Mouse (Mus musculus) kidney, postnatal 0 days (tissue): ENCODE measurements around the gene Srgn. TPM values are rescaled to one million over a fixed set of nuclear protein-coding genes. Genes with fewer than 3 reads are reported as not detected.
"Not testable (repeated sequence)": the region's sequence is repeated elsewhere in the genome, so short reads cannot be mapped to it uniquely, and the experiment has no call there.

Experiments used
- ATAC-seq: fragments of 200-750 bp; cut with Nextera tagmentation; replicated peaks from 2 replicates; pipeline ENCODE4 v1.8.0; 2017; ENCODE audit warnings: low read depth, moderate number of reproducible peaks, moderate TSS enrichment, moderate library complexity; ENCODE audit not compliant: low FRiP score
- DNase-seq: peaks from one replicate; pipeline ENCODE4 v3.0.0-alpha.2; 2016; ENCODE audit warnings: low spot score
- H3K27ac ChIP-seq: fragments of 300-500 bp; sonication (generic); 2 replicates; pipeline ENCODE4 v1.5.1; 2014; ENCODE audit warnings: mild to moderate bottlenecking
- H3K27me3 ChIP-seq: fragments of 300-500 bp; sonication (generic); 2 replicates; pipeline ENCODE4 v1.6.1; 2014; ENCODE audit warnings: low read length, mixed read lengths; ENCODE audit not compliant: insufficient read depth
- H3K36me3 ChIP-seq: fragments of 300-500 bp; sonication (generic); 2 replicates; pipeline ENCODE4 v1.6.1; 2014; ENCODE audit warnings: low read length, mixed read lengths; ENCODE audit not compliant: insufficient read depth
- H3K4me1 ChIP-seq: fragments of 300-500 bp; sonication (generic); replicated peaks from 2 replicates; pipeline ENCODE4 v1.6.1; 2014; ENCODE audit warnings: antibody characterized with exemption, low read length, mixed read lengths; ENCODE audit not compliant: insufficient read depth
- H3K4me2 ChIP-seq: fragments of 300-500 bp; sonication (generic); 2 replicates; pipeline ENCODE4 v1.6.1; 2014; ENCODE audit warnings: mild to moderate bottlenecking, low read length, moderate library complexity, mixed read lengths
- H3K4me3 ChIP-seq: fragments of 300-500 bp; sonication (generic); replicated peaks from 2 replicates; pipeline ENCODE4 v1.5.1; 2014; ENCODE audit warnings: low read depth, low read length
- H3K9ac ChIP-seq: fragments of 300-500 bp; sonication (generic); 2 replicates; pipeline ENCODE4 v1.6.1; 2014; ENCODE audit warnings: low read depth, low read length
- H3K9me3 ChIP-seq: fragments of 300-500 bp; sonication (generic); replicated peaks from 2 replicates; pipeline ENCODE4 v1.6.1; 2016; ENCODE audit warnings: low read length, inconsistent platforms, mixed read lengths
- CTCF ChIP-seq: IDR thresholded peaks from 2 replicates; pipeline ENCODE4 v1.5.1; 2016; ENCODE audit warnings: antibody characterized with exemption, low read depth, mild to moderate bottlenecking, moderate library complexity
- WGBS: fragments of 180-500 bp; shearing (Covaris S2); extraction: QIAGEN DNeasy Blood & Tissue Kit; methylation state at CpG from one replicate; pipeline ENCODE4 v1.1.7; 2014; 5-methylcytosine and 5-hydroxymethylcytosine counted together
- polyA plus RNA-seq: library from polyadenylated mRNA; unstranded; fragments of >200 nt; fragmentation: Nextera tagmentation; extraction: Ambion mirVana; gene quantifications from 2 replicates; pipeline ENCODE4 v1.2.1, GENCODE M21; 2015

Gene Srgn
- polyA plus RNA-seq, 1 experiment from 2014 or later: 45.1 TPM

GRCm38 (mm10) chr10:62505224-62505983 is 21.8 kb downstream of the Srgn start:
- H3K27ac ChIP-seq: no peak overlapping the region
- H3K4me1 ChIP-seq: no peaks in the 10 kb centered on the region
- no peaks in the 10 kb centered on the region for H3K9me3 ChIP-seq
- DNase-seq: no peak
- no peak for TF ChIP-seq CTCF
- H3K4me3 ChIP-seq: no peak overlapping the region
- ATAC-seq: no peak
- WGBS: 84% methylated on average over 9 of the region's 9 CpGs
- H3K9ac ChIP-seq: no peak overlapping the region
- H3K36me3 ChIP-seq: no peaks in the 10 kb centered on the region
- H3K4me2 ChIP-seq: no peak overlapping the region; the same call in 1 of the 2 replicates
- no peaks in the 10 kb centered on the region for H3K27me3 ChIP-seq

- Histone ChIP-seq H3K4me2 (no peak overlapping the region), H3K9ac (no peak overlapping the region), H3K27ac (no peak overlapping the region), H3K36me3 (no peaks in the 10 kb centered on the region), H3K9me3 (no peaks in the 10 kb centered on the region), H3K4me1 (no peaks in the 10 kb centered on the region), H3K4me3 (no peak overlapping the region), H3K27me3 (no peaks in the 10 kb centered on the region)
- no peak for TF ChIP-seq CTCF
- DNase-seq (no peak), ATAC-seq (no peak)
- 60% methylated on average over 12 of the region's 12 CpGs for WGBS
Observed at GRCm38 (mm10) chr10:62503836-62504628, 23.2 kb downstream of the Srgn start.

GRCm38 (mm10) chr10:62503353-62503752 is 23.9 kb downstream of the Srgn start:
- Histone ChIP-seq H3K27ac (no peak overlapping the region), H3K36me3 (no peaks in the 10 kb centered on the region), H3K9me3 (no peaks in the 10 kb centered on the region), H3K27me3 (no peaks in the 10 kb centered on the region), H3K4me3 (no peak overlapping the region), H3K9ac (no peak overlapping the region), H3K4me1 (no peaks in the 10 kb centered on the region), H3K4me2 (no peak overlapping the region)
- DNase-seq (no peak), ATAC-seq (no peak)
- WGBS: 56% methylated on average over 4 of the region's 4 CpGs
- no peak for TF ChIP-seq CTCF

- H3K9ac ChIP-seq: no peak overlapping the region
- H3K36me3 ChIP-seq: no peaks in the 10 kb centered on the region
- no peaks in the 10 kb centered on the region for H3K4me1 ChIP-seq
- H3K9me3 ChIP-seq: no peaks in the 10 kb centered on the region
- H3K4me3 ChIP-seq: no peak overlapping the region
- 77% methylated on average over 7 of the region's 7 CpGs for WGBS
- no peaks in the 10 kb centered on the region for H3K27me3 ChIP-seq
- TF ChIP-seq CTCF: no peak
- DNase-seq (no peak), ATAC-seq (no peak)
- no peak overlapping the region for H3K27ac ChIP-seq
- no peak overlapping the region for H3K4me2 ChIP-seq
Observed at GRCm38 (mm10) chr10:62501951-62502350, 25.3 kb downstream of the Srgn start.

GRCm38 (mm10) chr10:62500916-62501615 is 26.2 kb downstream of the Srgn start:
- 84% methylated on average over 9 of the region's 9 CpGs for WGBS
- Histone ChIP-seq H3K36me3 (no peaks in the 10 kb centered on the region), H3K27me3 (no peaks in the 10 kb centered on the region), H3K4me3 (no peak overlapping the region), H3K4me1 (no peaks in the 10 kb centered on the region), H3K4me2 (no peak overlapping the region), H3K27ac (no peak overlapping the region), H3K9me3 (no peaks in the 10 kb centered on the region), H3K9ac (no peak overlapping the region)
- DNase-seq (no peak), ATAC-seq (no peak)
- TF ChIP-seq CTCF: no peak

GRCm38 (mm10) chr10:62500088-62500915 is 26.9 kb downstream of the Srgn start:
- Histone ChIP-seq H3K9me3 (no peaks in the 10 kb centered on the region), H3K9ac (no peak overlapping the region), H3K4me2 (no peak overlapping the region), H3K36me3 (no peaks in the 10 kb centered on the region), H3K4me3 (no peak overlapping the region), H3K27ac (no peak overlapping the region), H3K4me1 (no peaks in the 10 kb centered on the region), H3K27me3 (no peaks in the 10 kb centered on the region)
- WGBS: 22% methylated on average over 15 of the region's 15 CpGs
- peak; percentile 97 for TF ChIP-seq CTCF
- DNase-seq: peak; percentile 92
- ATAC-seq: no peak; the same call in 1 of the 2 replicates

GRCm38 (mm10) chr10:62491681-62492080 is 35.6 kb downstream of the Srgn start:
- H3K9me3 ChIP-seq, H3K4me3 ChIP-seq, H3K4me1 ChIP-seq, DNase-seq, ATAC-seq, H3K27ac ChIP-seq, H3K9ac ChIP-seq, H3K36me3 ChIP-seq, H3K4me2 ChIP-seq, H3K27me3 ChIP-seq: not testable (repeated sequence)
- WGBS: 78% methylated on average over 3 of the region's 3 CpGs
